Mouse (Mus musculus) adrenal gland, postnatal 10 days (tissue): Measurements from ENCODE around the gene Rasa2. TPM values are rescaled to one million over a fixed set of nuclear protein-coding genes. Genes with fewer than 3 reads are reported as not detected.
"Not testable (repeated sequence)": the region's sequence is repeated elsewhere in the genome, so short reads cannot be mapped to it uniquely, and the experiment has no call there.

Source experiments
- DNase-seq: peaks from one replicate; pipeline ENCODE4 v3.0.0; 2021; ENCODE audit warnings: mixed read lengths
- total RNA-seq, 2 experiments: library from RNA; stranded (reverse); gene quantifications; 2 replicates each; pipeline ENCODE4 v1.2.3; 2021

Rasa2 gene
- total RNA-seq, 2 experiments from 2014 or later, result 10.7 to 11.9 TPM

GRCm38 (mm10) chr9:96529961-96530673 is 101.3 kb downstream of the Rasa2 start:
- no peak for DNase-seq

GRCm38 (mm10) chr9:96526011-96526410 is 105.4 kb downstream of the Rasa2 start:
- no peak for DNase-seq

GRCm38 (mm10) chr9:96524972-96525506 is 106.4 kb downstream of the Rasa2 start, which contains the start of gene Gm28729:
Gene Gm28729 (minus strand): TSS chr9:96525264.
- no peak for DNase-seq

GRCm38 (mm10) chr9:96523148-96523547 is 108.3 kb downstream of the Rasa2 start:
- DNase-seq, result no peak

GRCm38 (mm10) chr9:96521574-96521973 is 109.8 kb downstream of the Rasa2 start:
- not testable (repeated sequence) for DNase-seq

GRCm38 (mm10) chr9:96517429-96517828 is 114.0 kb downstream of the Rasa2 start:
- DNase-seq, result peak; percentile 13

GRCm38 (mm10) chr9:96516806-96517205 is 114.6 kb downstream of the Rasa2 start:
- peak; percentile 59 for DNase-seq

- no peak for DNase-seq
Measured at GRCm38 (mm10) chr9:96515737-96516136, 115.7 kb downstream of the Rasa2 start.

- DNase-seq, result no peak
Measured at GRCm38 (mm10) chr9:96514278-96514677, 117.1 kb downstream of the Rasa2 start.

GRCm38 (mm10) chr9:96506011-96506498 is 125.4 kb downstream of the Rasa2 start:
- peak; percentile 71 for DNase-seq

- DNase-seq, result no peak
Measured at GRCm38 (mm10) chr9:96505156-96505555, 126.3 kb downstream of the Rasa2 start.

- no peak for DNase-seq
Measured at GRCm38 (mm10) chr9:96504116-96504895, 127.1 kb downstream of the Rasa2 start.

GRCm38 (mm10) chr9:96502856-96503610 is 128.4 kb downstream of the Rasa2 start:
- no peak for DNase-seq

GRCm38 (mm10) chr9:96501217-96501616 is 130.2 kb downstream of the Rasa2 start:
- no peak for DNase-seq

- no peak for DNase-seq
Measured at GRCm38 (mm10) chr9:96493212-96493611, 138.2 kb downstream of the Rasa2 start.

GRCm38 (mm10) chr9:96491810-96492209 is 139.6 kb downstream of the Rasa2 start:
- DNase-seq, result peak; percentile 74

Other genes starting within 250 kb of the Rasa2 start
- 10 to 100 TPM; 72.7 to 86.6 TPM for gene Rnf7, start 152.9 kb downstream of the Rasa2 start, total RNA-seq
- under 1 TPM in 1 of 2 experiments, not detected in 1; 0.15 TPM for gene Gm28729, start 106.4 kb downstream of the Rasa2 start, total RNA-seq
- 10 to 100 TPM; 35.7 to 37.8 TPM for gene Zbtb38, start 121.2 kb upstream of the Rasa2 start, total RNA-seq